Mouse (Mus musculus) v-Abl transformed pro-B cells (cell line): ENCODE results near the gene Cnbp.

Source experiments
- in situ Hi-C, 2 experiments: fragments of 400-800 bp; cut with MboI; formaldehyde crosslinking; loops; one replicate each; pipeline ENCODE4 v1.15.1; 2025; ENCODE audit not compliant: unreplicated experiment in 2 of 2

The Cnbp gene

DNA sequence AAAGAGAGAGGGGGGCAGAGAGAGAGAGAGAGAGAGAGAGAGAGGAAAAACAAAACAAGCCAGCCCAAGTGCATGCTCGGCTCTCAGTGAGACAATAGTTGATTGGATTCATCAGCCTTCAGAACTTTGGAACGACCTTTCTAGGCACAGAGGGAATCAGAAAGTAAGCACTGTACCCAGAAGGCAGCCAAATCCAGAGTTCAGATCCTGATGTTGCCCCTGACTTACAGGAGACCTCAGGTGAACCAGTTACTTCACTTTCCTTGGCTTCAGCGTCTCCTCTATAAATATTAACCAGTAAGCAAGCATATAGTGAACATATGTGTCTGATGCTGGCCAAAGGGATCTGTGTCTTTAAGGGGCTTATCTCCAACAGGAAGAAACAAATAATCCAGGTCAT, 42.4 kb downstream of the Cnbp start:
- in situ Hi-C loops = no loop called here

- in situ Hi-C loops = no loop called here
Observed at GRCm38 (mm10) chr6:87807735-87808440, 43.0 kb downstream of the Cnbp start.

DNA sequence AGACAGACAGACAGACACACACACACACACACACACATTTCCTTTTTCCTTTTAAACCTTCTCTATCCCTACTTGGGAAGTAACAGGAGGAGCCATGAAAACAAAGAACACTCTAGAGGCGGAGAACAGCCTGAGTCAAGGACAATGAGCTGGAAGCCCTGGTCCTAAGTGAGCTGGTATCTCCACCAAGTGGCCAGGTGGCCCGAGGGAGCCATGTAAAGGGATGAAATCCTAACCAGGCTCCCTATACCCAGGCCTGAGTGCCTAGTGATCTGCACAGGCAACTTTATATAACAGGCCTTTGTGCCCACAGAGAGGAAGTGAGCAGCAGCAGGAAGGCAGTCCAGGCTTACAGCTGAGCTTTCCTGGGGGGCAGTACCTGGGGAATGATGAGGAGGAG, 44.0 kb downstream of the Cnbp start:
- in situ Hi-C loops = no loop called here

DNA sequence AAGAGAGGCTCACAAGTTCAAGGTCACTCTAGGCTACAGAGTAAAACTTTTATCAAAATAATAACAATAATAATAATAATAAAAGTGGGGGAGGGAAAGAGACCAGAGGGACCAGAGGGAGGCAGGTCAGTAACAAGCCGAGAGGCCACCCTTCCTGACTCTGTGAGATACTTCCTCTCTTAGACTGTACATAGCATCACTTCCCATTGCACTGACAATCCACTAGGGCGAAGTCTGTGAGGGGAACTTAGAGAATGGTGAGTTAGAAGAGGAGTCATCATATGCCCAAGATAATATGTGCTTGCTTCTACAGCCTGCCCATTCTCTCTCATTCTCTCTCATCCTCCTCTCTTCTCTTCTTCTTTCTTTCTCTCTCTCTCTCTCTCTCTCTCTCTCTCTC, 44.9 kb downstream of the Cnbp start:
- in situ Hi-C loops = no loop called here

- in situ Hi-C loops = no loop called here
Observed at GRCm38 (mm10) chr6:87805448-87805847, 45.5 kb downstream of the Cnbp start.

DNA sequence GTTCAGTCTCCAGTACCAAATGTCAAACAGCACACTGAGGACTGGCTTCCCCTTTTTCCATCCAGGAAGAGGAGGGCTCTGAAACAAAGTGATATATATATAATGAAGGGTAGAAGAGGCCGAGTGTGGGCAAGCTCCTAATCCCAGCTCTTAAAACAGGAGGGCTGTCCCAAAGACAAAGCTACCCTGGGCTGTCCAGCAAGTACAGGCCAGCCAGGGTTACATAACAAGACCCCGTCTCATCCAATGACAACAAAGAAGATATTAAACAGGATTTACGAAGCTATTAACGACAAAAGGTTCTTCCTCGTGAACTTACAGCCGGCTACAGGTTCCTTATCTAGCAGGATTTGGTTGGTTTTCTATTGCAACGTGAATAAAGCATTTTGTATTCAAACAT, 46.0 kb downstream of the Cnbp start:
- in situ Hi-C loops = no loop called here

- in situ Hi-C loops = no loop called here
Observed at GRCm38 (mm10) chr6:87804036-87804435, 46.9 kb downstream of the Cnbp start.

GRCm38 (mm10) chr6:87802462-87802861, 48.4 kb downstream of the Cnbp start:
- in situ Hi-C loops = no loop called here

DNA sequence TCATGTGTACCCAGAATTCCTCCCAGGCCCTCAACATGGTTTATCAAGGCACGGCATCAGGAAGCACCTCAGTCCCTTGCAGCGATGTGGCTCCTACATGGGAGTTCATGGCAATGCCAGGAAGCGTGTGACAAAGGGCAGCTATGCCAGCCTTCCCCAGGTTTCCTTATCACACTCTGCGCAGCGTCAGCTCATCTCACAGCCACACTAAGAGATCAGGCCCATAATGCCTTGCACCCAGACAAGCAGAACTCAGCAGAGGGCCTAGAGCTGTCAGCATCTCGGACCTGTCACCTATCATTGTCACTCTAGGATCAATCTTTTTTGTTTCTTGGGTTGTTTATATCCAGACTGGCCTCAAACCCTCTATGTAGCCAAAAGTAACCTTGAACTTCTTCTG, 51.3 kb downstream of the Cnbp start:
- in situ Hi-C loops = no loop called here

DNA sequence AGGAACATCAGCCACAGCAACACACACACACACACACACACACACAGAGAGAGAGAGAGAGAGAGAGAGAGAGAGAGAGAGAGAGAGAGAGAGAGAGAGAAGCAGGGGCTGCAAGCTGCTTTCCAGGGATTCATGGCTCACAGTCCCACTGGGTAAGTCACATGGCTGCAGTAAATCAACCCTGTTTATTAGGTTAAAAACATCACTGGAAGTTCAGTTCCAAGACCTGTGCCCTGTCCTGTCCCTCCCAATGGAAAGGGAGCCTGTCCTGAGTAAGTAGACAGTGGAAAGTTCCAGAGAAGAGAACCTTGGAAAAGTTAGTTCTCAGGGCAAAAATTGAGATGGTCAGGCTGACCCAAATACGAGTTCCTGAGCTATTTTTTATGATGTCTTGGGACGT, 53.6 kb downstream of the Cnbp start:
- in situ Hi-C loops = no loop called here

DNA sequence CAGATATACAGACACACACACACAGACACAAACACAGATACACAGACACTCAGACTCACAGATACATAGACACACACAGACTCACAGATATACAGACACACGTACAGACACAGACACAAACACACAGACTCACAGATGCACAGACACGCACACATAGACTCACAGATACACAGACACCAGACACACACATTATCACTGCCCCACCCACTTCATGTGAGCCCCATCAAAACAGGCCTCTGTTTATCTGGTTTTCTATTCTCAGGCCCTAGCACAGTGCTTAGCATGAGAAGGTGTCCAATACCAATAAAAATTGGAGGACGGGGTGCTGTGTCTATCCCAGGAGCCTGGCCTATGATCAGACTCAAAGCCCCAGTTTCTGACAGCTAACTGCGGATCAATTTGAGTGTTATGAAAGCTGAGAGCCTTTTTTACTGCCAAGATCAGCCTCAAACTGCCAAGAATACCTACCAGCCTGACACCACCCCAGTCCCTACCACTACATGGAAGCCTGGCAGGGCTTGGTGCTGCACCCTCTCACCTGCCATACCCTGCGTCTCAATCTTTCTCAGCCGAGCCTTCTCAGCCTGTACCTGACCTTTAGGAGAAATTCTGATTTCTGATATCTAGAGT, 54.5 kb downstream of the Cnbp start:
- in situ Hi-C loops = no loop called here

DNA sequence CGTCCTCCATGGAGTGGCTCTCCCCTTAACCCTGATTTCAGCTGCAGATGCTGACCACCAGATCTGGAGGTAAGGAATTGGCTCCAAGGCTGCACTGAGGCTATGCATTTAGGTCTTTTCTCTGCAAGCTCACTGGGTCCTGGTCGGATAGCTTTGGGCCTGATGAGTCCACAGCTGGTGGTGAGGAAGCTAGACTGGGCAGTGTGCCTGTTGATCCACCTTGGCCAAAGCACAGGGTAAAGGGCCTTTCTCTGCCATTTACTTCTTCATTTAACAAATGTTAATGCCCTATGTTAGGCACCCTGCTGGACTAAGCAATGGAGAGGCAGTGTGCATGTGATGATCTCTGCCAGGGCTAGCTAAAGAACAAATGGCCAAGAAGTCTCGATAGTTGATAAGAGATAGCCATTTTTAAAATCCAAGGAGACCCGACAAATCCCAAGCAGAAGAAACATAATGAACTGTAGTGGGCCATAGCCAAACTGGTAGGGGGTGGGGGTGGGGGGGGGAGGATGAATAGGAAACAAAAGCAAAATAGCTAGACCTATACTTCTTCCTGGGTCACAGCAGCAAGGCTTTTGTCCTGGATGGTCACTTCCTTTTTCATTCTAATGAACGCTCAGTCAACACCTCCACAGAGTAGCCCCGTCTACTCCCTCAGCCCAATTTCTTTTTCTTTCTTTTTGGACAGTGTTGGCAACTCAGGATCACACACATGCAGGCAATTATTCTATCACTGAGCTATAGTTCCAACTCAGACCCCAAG, 55.3 kb downstream of the Cnbp start:
- in situ Hi-C loops = no loop called here

DNA sequence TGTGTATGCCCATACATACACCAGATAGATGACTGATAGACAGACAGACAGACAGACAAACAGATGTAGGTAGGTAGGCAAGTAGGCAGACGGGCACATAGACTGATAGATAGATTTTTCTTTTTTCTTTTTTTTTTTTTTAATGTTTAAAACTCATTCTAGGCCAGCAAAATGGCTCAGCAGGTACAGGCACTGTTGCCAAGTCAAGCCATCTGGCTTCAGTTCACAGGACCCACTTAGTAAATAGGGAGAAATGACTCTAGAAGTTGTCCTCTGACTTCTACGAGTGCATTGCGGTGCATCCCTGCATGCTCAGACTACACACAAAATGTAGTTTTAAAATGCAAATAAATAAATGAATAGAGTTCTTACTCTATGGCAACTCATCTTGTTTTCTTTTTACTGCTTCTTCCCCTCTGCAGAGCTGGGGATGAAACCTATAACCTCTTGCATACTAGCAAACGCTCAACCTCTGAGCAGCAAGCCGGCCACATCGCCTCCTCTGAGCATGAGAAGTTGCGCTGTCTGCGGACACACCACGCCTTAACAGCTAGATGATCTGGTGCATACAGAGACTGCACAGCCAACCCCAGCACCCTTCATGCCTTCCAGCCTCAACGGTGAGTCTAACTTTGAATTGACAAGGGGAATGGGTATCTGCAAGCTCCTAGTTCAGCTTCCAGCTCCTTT, 56.9 kb downstream of the Cnbp start:
- in situ Hi-C loops = no loop called here
